Mouse (Mus musculus): ENCODE measurements at regions not wholly inside any gene's neighbourhood (a gene's known extent, or its start where the extent isn't known, plus 50 kb on each side); places are given as distances from the start of the nearest gene placed in this dataset.

- TF ChIP-seq EP300 (IDR thresholded peaks at IDR 0.05; ENCODE audit: insufficient read depth, low read depth, low read length), result no peak
- TF ChIP-seq CTCF (IDR thresholded peaks at IDR 0.05; ENCODE audit: low read depth, low read length), result no peak
Measured at GRCm38 (mm10) chr16:50839665-50840064, 248.7 kb upstream of the Ccdc54 start.
